Mouse (Mus musculus) kidney, embryonic 14.5 days (tissue): ENCODE data around the gene Gnao1. TPM values are rescaled to one million over a fixed set of nuclear protein-coding genes. Genes with fewer than 3 reads are reported as not detected.

Experiments used
- ATAC-seq: fragments of 200-750 bp; cut with Nextera tagmentation; 2 replicates; pipeline ENCODE4 v1.8.0; 2017; ENCODE audit warnings: moderate number of reproducible peaks, mild to moderate bottlenecking, moderate TSS enrichment, moderate library complexity; ENCODE audit not compliant: low FRiP score, low TSS enrichment
- H3K27ac ChIP-seq: fragments of 300-500 bp; sonication (generic); 2 replicates; pipeline ENCODE4 v1.5.1; 2014; ENCODE audit warnings: low read depth, mild to moderate bottlenecking, low read length, moderate library complexity, mixed read lengths
- H3K27me3 ChIP-seq: fragments of 300-500 bp; sonication (generic); 2 replicates; pipeline ENCODE4 v1.6.1; 2014; ENCODE audit warnings: mild to moderate bottlenecking, low read length; ENCODE audit not compliant: control insufficient read depth, insufficient read depth
- H3K36me3 ChIP-seq: fragments of 300-500 bp; sonication (generic); 2 replicates; pipeline ENCODE4 v1.6.1; 2014; ENCODE audit warnings: low read length, mixed read lengths; ENCODE audit not compliant: control insufficient read depth, insufficient read depth
- H3K4me1 ChIP-seq: fragments of 300-500 bp; sonication (generic); 2 replicates; pipeline ENCODE4 v1.6.1; 2014; ENCODE audit warnings: low read length, mixed read lengths; ENCODE audit not compliant: control insufficient read depth, insufficient read depth
- H3K4me2 ChIP-seq: fragments of 300-500 bp; sonication (generic); replicated peaks from 2 replicates; pipeline ENCODE4 v1.6.1; 2014; ENCODE audit warnings: low read depth, mild to moderate bottlenecking, low read length
- H3K4me3 ChIP-seq: fragments of 300-500 bp; sonication (generic); 2 replicates; pipeline ENCODE4 v1.5.1; 2014; ENCODE audit warnings: mild to moderate bottlenecking, low read length
- H3K9ac ChIP-seq: fragments of 300-500 bp; sonication (generic); 2 replicates; pipeline ENCODE4 v1.6.1; 2014; ENCODE audit warnings: low read depth, mild to moderate bottlenecking, low read length, moderate library complexity
- H3K9me3 ChIP-seq: fragments of 300-500 bp; sonication (generic); 2 replicates; pipeline ENCODE4 v1.6.1; 2016; ENCODE audit warnings: low read length; ENCODE audit not compliant: control insufficient read depth
- WGBS: fragments of 180-500 bp; shearing (Covaris S2); extraction: QIAGEN DNeasy Blood & Tissue Kit; methylation state at CpG from one replicate; pipeline ENCODE4 v1.1.7; 2014; 5-methylcytosine and 5-hydroxymethylcytosine counted together
- polyA plus RNA-seq: library from polyadenylated mRNA; unstranded; fragments of >200 nt; fragmentation: Nextera tagmentation; extraction: Ambion mirVana; gene quantifications from 2 replicates; pipeline ENCODE4 v1.2.1, GENCODE M21; 2014

Gnao1 gene
- polyA plus RNA-seq, 1 experiment from 2014 or later: 1.9 TPM

DNA sequence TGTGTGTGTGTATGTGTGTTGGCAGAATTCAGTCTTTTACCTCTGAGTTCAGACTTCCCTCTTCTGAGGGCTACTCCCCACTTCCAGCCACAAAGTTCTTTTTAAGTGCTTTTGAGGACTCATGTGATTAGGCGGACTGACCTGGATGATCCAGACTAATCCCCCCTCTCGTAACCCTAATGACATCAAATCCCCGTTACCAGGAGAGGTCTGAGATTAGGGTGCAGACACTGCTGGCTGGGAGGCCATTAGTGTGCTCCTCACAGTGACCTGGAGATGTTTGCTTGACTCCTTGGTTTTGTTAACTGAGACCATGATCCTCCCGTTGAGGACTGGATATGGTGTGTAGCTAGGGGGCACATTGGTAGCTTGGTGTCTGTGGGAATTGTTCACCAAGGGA is 30.7 kb downstream of the Gnao1 start:
- H3K4me2 ChIP-seq: no peak overlapping the region
- H3K9me3 ChIP-seq: no peaks in the 10 kb centered on the region
- no peaks in the 10 kb centered on the region for H3K36me3 ChIP-seq
- no peak overlapping the region for H3K9ac ChIP-seq
- 69% methylated on average over 4 of the region's 4 CpGs for WGBS
- no peaks in the 10 kb centered on the region for H3K27me3 ChIP-seq
- H3K4me1 ChIP-seq: 0 out of 2 replicates have a peak, but pooled peaks cover 8% of the 10 kb centered on the region
- H3K27ac ChIP-seq: no peak overlapping the region
- ATAC-seq: no peak
- no peak overlapping the region for H3K4me3 ChIP-seq

- Histone ChIP-seq H3K9ac (no peak overlapping the region), H3K4me2 (no peak overlapping the region), H3K9me3 (no peaks in the 10 kb centered on the region), H3K36me3 (no peaks in the 10 kb centered on the region), H3K27me3 (no peaks in the 10 kb centered on the region), H3K27ac (no peak overlapping the region), H3K4me1 (0 out of 2 replicates have a peak, but pooled peaks cover 8% of the 10 kb centered on the region), H3K4me3 (no peak overlapping the region)
- 49% methylated on average over 10 of the region's 10 CpGs for WGBS
- no peak for ATAC-seq
Observed at GRCm38 (mm10) chr8:93840956-93841752, 31.4 kb downstream of the Gnao1 start.

GRCm38 (mm10) chr8:93842574-93842973 is 32.8 kb downstream of the Gnao1 start:
- no peaks in the 10 kb centered on the region for H3K27me3 ChIP-seq
- no peak overlapping the region for H3K4me3 ChIP-seq
- no peak overlapping the region for H3K9ac ChIP-seq
- 0 out of 2 replicates have a peak, but pooled peaks cover 8% of the 10 kb centered on the region for H3K4me1 ChIP-seq
- no peak for ATAC-seq
- WGBS: 91% methylated on average over 4 of the region's 4 CpGs
- H3K27ac ChIP-seq: no peak overlapping the region
- H3K4me2 ChIP-seq: no peak overlapping the region
- H3K9me3 ChIP-seq: no peaks in the 10 kb centered on the region
- H3K36me3 ChIP-seq: no peaks in the 10 kb centered on the region

GRCm38 (mm10) chr8:93843858-93844502 is 34.2 kb downstream of the Gnao1 start:
- no peak overlapping the region for H3K27ac ChIP-seq
- no peak overlapping the region for H3K4me2 ChIP-seq
- 52% methylated on average over 12 of the region's 12 CpGs for WGBS
- no peak overlapping the region for H3K4me3 ChIP-seq
- H3K9ac ChIP-seq: no peak overlapping the region
- no peaks in the 10 kb centered on the region for H3K27me3 ChIP-seq
- no peak for ATAC-seq
- no peaks in the 10 kb centered on the region for H3K9me3 ChIP-seq
- H3K36me3 ChIP-seq: no peaks in the 10 kb centered on the region
- H3K4me1 ChIP-seq: 0 out of 2 replicates have a peak, but pooled peaks cover 8% of the 10 kb centered on the region

DNA sequence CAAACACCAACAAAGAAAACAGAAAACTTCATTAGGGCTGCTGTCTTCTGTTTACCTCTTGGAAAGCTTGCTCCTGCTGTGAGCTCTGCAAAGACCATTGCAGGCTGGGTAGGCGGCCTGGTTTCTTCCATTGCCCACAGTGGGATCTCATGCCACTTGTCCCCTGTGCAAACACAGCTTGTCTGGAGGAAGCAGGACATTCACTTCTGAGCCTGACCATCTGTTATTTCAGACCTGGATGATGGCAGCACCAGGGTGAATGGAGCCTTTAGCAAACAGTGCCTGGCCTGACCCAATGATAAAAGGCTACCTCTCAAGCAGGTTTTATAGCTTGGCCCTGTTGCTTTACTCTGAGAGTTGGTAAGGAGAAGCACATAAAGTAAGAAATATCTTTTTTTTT is 35.4 kb downstream of the Gnao1 start:
- H3K9me3 ChIP-seq: no peaks in the 10 kb centered on the region
- H3K36me3 ChIP-seq: no peaks in the 10 kb centered on the region
- H3K4me1 ChIP-seq: 0 out of 2 replicates have a peak, but pooled peaks cover 8% of the 10 kb centered on the region
- H3K9ac ChIP-seq: no peak overlapping the region
- H3K4me2 ChIP-seq: no peak overlapping the region
- no peak for ATAC-seq
- H3K27ac ChIP-seq: no peak overlapping the region
- no peak overlapping the region for H3K4me3 ChIP-seq
- H3K27me3 ChIP-seq: no peaks in the 10 kb centered on the region
- 74% methylated on average over 1 of the region's 1 CpGs for WGBS

- Histone ChIP-seq H3K27me3 (no peaks in the 10 kb centered on the region), H3K36me3 (no peaks in the 10 kb centered on the region), H3K9ac (no peak overlapping the region), H3K9me3 (no peaks in the 10 kb centered on the region), H3K27ac (no peak overlapping the region), H3K4me1 (no peaks in the 10 kb centered on the region), H3K4me3 (no peak overlapping the region), H3K4me2 (no peak overlapping the region)
- WGBS: 68% methylated on average over 11 of the region's 11 CpGs
- ATAC-seq: no peak
Observed at GRCm38 (mm10) chr8:93852087-93852645, 42.4 kb downstream of the Gnao1 start.

- Histone ChIP-seq H3K27ac (no peak overlapping the region), H3K9ac (no peak overlapping the region), H3K36me3 (no peaks in the 10 kb centered on the region), H3K4me2 (no peak overlapping the region), H3K9me3 (no peaks in the 10 kb centered on the region), H3K27me3 (no peaks in the 10 kb centered on the region), H3K4me3 (no peak overlapping the region), H3K4me1 (no peaks in the 10 kb centered on the region)
- WGBS: 89% methylated on average over 9 of the region's 9 CpGs
- ATAC-seq: no peak
Observed at GRCm38 (mm10) chr8:93852851-93853461, 43.2 kb downstream of the Gnao1 start.

DNA sequence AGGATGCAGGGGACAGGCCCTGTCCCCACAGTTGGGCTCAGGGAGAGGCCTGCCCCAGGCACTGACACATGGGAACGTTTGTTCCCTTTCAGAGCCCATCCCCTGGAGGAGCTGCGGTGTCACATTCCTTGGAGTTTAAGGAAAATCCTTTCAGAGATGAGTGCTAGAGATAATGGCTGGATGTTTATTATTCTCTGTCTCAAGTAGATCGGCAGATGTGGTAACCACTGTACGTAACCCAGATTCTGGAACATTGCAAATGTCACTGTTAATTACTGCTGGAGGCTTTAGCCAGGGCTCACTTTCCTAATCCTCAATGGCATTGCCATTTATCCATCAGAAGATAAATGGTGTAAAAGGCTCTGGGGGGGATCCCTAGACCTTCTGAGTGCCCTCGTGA is 44.9 kb downstream of the Gnao1 start:
- 38% methylated on average over 5 of the region's 5 CpGs for WGBS
- Histone ChIP-seq H3K9ac (no peak overlapping the region), H3K27ac (no peak overlapping the region)

More for the DNA sequence above, 44.9 kb downstream of the Gnao1 start:
- Histone ChIP-seq H3K27me3 (no peaks in the 10 kb centered on the region), H3K4me2 (no peak overlapping the region), H3K36me3 (no peaks in the 10 kb centered on the region), H3K4me1 (no peaks in the 10 kb centered on the region), H3K9me3 (no peaks in the 10 kb centered on the region), H3K4me3 (no peak overlapping the region)
- no peak for ATAC-seq
